Mouse (Mus musculus) thymus, adult 2 months (tissue): ENCODE measurements at regions not wholly inside any gene's neighbourhood (a gene's known extent, or its start where the extent isn't known, plus 50 kb on each side); places are given as distances from the start of the nearest gene placed in this dataset.

Experiments used
- DNase-seq: peaks from one replicate; pipeline ENCODE4 v3.0.0; 2021
- H3K27ac ChIP-seq: fragments of 200-500 bp; 2 replicates; pipeline ENCODE4 v1.5.1; 2012; ENCODE audit warnings: low read length, control low read depth; ENCODE audit not compliant: control insufficient read depth, insufficient read depth
- H3K27me3 ChIP-seq: fragments of 200-500 bp; 2 replicates; pipeline ENCODE4 v1.6.1; 2012; ENCODE audit warnings: mild to moderate bottlenecking, low read length, moderate library complexity, mixed read lengths; ENCODE audit not compliant: control insufficient read depth, insufficient read depth
- H3K36me3 ChIP-seq: fragments of 200-500 bp; 2 replicates; pipeline ENCODE4 v1.6.1; 2012; ENCODE audit warnings: mild to moderate bottlenecking, low read length, moderate library complexity; ENCODE audit not compliant: control insufficient read depth, insufficient read depth
- H3K4me1 ChIP-seq: fragments of 200-500 bp; replicated peaks from 2 replicates; pipeline ENCODE4 v1.6.1; 2012; ENCODE audit warnings: low read length; ENCODE audit not compliant: control insufficient read depth, insufficient read depth
- H3K4me3 ChIP-seq: fragments of 200-500 bp; 2 replicates; pipeline ENCODE4 v1.5.1; 2012; ENCODE audit warnings: mild to moderate bottlenecking, low read length, control low read depth, moderate library complexity; ENCODE audit not compliant: control insufficient read depth, insufficient read depth
- CTCF ChIP-seq: fragments of 200-500 bp; IDR thresholded peaks from 2 replicates; pipeline ENCODE4 v1.5.1; 2012; ENCODE audit warnings: mild to moderate bottlenecking, control low read depth, low read length, moderate library complexity, borderline replicate concordance; ENCODE audit not compliant: control insufficient read depth, poor library complexity, insufficient read depth; ENCODE audit errors: extremely low read depth
- POLR2A ChIP-seq: fragments of 200-500 bp; IDR thresholded peaks from 2 replicates; pipeline ENCODE4 v1.6.1; 2012; ENCODE audit warnings: mild to moderate bottlenecking, low read length, control low read depth, moderate library complexity; ENCODE audit not compliant: control insufficient read depth, poor library complexity, insufficient read depth; ENCODE audit errors: extremely low read depth
- WGBS: fragments of 180-500 bp; shearing (Covaris S2); methylation state at CpG from one replicate; pipeline ENCODE4 v1.1.7; 2018; 5-methylcytosine and 5-hydroxymethylcytosine counted together

DNA sequence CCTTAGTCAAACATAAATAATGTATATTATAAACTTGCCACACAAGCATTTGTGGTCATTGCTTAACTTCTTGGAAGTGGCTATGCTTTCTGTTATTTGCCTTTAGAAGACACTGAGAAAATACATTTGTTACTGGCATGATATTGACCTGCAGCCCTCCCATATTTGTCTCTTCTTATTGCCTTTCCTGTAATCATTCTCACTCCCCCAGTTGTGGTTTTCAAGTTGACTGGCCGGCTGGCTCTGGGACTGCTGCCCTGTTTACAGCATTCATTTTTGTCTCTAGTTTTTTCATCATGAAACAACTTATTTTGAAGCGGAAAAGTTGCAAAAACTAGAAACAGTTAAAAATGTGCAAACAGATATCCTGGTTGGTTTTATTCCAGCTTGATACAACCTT, 57.5 kb upstream of the Stc2 start:
- DNase-seq, result no peak
- no peak for TF ChIP-seq CTCF
- no peak for TF ChIP-seq POLR2A
- no peak overlapping the region for H3K27ac ChIP-seq
- no peaks in the 10 kb centered on the region for H3K27me3 ChIP-seq
- no peaks in the 10 kb centered on the region for H3K4me1 ChIP-seq
- H3K4me3 ChIP-seq, result no peak overlapping the region
- 88% methylated on average over 2 of the region's 2 CpGs for WGBS
- H3K36me3 ChIP-seq, result no peaks in the 10 kb centered on the region
